Mouse (Mus musculus): ENCODE measurements around the gene Ranbp9.

- TF ChIP-seq POLR2A (IDR thresholded peaks at IDR 0.05; ENCODE audit: low read depth, low read length) (no peak), CTCF (IDR thresholded peaks at IDR 0.05; ENCODE audit: extremely low read depth, insufficient read length, insufficient replicate concordance, low read depth, low read length) (no peak)
These were observed 127.7 kb downstream of the Ranbp9 start for GRCm38 (mm10) chr13:43353356-43353755.

Data from small intestine, adult 2 months (tissue).